Mouse (Mus musculus) cortical plate, adult 2 months (tissue): ENCODE results near the gene Ccdc85b.

Experiments used
- CTCF ChIP-seq: fragments of 200-500 bp; IDR thresholded peaks from 2 replicates; pipeline ENCODE4 v1.5.1; 2011; ENCODE audit warnings: mild to moderate bottlenecking, control low read depth, low read length; ENCODE audit not compliant: insufficient read depth; ENCODE audit errors: extremely low read depth
- POLR2A ChIP-seq: fragments of 200-500 bp; IDR thresholded peaks from 2 replicates; pipeline ENCODE4 v1.6.1; 2011; ENCODE audit warnings: mild to moderate bottlenecking, low read length, control low read depth; ENCODE audit not compliant: insufficient read depth; ENCODE audit errors: extremely low read depth

DNA sequence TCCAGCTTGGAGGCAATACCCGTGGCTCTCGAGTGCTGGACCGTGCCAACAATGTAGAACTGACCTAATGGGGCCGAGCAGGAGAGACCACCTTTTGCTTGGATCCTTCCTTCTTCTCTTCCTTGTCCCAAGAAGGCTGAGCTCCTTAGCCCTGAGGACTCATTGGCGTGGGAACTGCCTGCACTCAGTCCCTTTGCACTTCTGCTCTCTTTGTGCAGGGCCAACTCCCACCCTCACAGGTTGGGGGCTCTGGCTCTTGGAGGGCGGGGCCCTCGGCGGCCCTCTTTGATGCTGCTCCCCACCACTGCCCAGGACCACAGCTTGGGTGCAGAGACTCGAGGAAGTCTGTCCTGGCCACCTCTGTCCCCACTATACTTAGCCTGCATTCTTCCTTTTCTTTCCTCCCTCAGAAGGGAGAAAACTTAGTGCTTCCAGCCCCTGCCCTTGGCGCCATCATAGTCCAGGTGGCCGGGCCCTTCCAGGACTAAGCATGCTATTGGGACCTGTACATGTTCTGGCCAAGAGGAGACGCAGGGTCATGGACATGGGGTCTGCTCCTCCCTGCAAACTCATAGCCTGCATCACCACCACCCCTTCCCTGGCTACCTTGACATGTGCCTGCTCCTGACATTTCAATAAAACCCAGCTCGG lies 30.9 kb downstream of the Ccdc85b start:
- no peak for TF ChIP-seq CTCF
- TF ChIP-seq POLR2A: no peak
